Mouse (Mus musculus) MEL (cell line): ENCODE results near the gene Htra2. TPM values are rescaled to one million over a fixed set of nuclear protein-coding genes. Genes with fewer than 3 reads are reported as not detected.

Experiments
- DNase-seq: peaks from one replicate; pipeline ENCODE4 v3.0.0; 2011; ENCODE audit warnings: low read depth, low spot score
- H3K27ac ChIP-seq: 2 replicates; pipeline ENCODE4 v1.5.1; 2012; ENCODE audit warnings: low read depth, mild to moderate bottlenecking, control low read depth, low read length, moderate library complexity; ENCODE audit not compliant: control insufficient read depth
- H3K27me3 ChIP-seq, 2 experiments: fragments of 150-350 bp in 1 of 2; sonication (generic) in 1 of 2; 2 replicates each; pipeline ENCODE4 v1.6.1; 2012; ENCODE audit warnings: low read length in 2 of 2, mild to moderate bottlenecking in 2 of 2, improper control_type of control experiment in 1 of 2, moderate library complexity in 1 of 2; ENCODE audit not compliant: insufficient read depth in 2 of 2, control insufficient read depth in 1 of 2
- H3K36me3 ChIP-seq, 2 experiments: 2 replicates each; pipeline ENCODE4 v1.6.1; 2012 to 2014; ENCODE audit warnings: low read length in 2 of 2, improper control_type of control experiment in 1 of 2, inconsistent platforms in 1 of 2, mild to moderate bottlenecking in 1 of 2; ENCODE audit not compliant: insufficient read depth in 2 of 2, control insufficient read depth in 1 of 2
- H3K4me1 ChIP-seq, 2 experiments: fragments of 150-350 bp in 1 of 2; sonication (generic) in 1 of 2; 2 replicates each; pipeline ENCODE4 v1.6.1; 2012; ENCODE audit warnings: low read length in 2 of 2, improper control_type of control experiment in 1 of 2, mild to moderate bottlenecking in 1 of 2; ENCODE audit not compliant: insufficient read depth in 2 of 2, control insufficient read depth in 1 of 2
- H3K4me3 ChIP-seq, 2 experiments: fragments of 150-350 bp in 1 of 2; sonication (generic) in 1 of 2; 2 replicates each; pipeline ENCODE4 v1.5.1; 2012; ENCODE audit warnings: low read depth in 2 of 2, low read length in 2 of 2, mild to moderate bottlenecking in 2 of 2, moderate library complexity in 2 of 2, control low read depth in 1 of 2, improper control_type of control experiment in 1 of 2; ENCODE audit not compliant: control insufficient read depth in 1 of 2, insufficient read depth in 1 of 2
- H3K79me2 ChIP-seq: 2 replicates; pipeline ENCODE4 v1.6.1; 2012; ENCODE audit warnings: mild to moderate bottlenecking, low read length, moderate library complexity; ENCODE audit not compliant: control insufficient read depth, poor library complexity, insufficient read depth
- H3K9ac ChIP-seq: 2 replicates; pipeline ENCODE4 v1.6.1; 2012; ENCODE audit warnings: low read depth, mild to moderate bottlenecking, control low read depth, low read length, moderate library complexity; ENCODE audit not compliant: control insufficient read depth, poor library complexity, severe bottlenecking
- H3K9me3 ChIP-seq: fragments of 150-350 bp; sonication (generic); replicated peaks from 2 replicates; pipeline ENCODE4 v1.6.1; 2012; ENCODE audit warnings: mild to moderate bottlenecking, low read length, improper control_type of control experiment, moderate library complexity; ENCODE audit not compliant: insufficient read depth
- BHLHE40 ChIP-seq: IDR thresholded peaks from 2 replicates; pipeline ENCODE4 v1.6.1; 2012; ENCODE audit warnings: low read depth, mild to moderate bottlenecking, inconsistent platforms, low read length, improper control_type of control experiment, borderline replicate concordance
- CHD1 ChIP-seq: IDR thresholded peaks from 2 replicates; pipeline ENCODE4 v1.6.1; 2012; ENCODE audit warnings: low read depth, mild to moderate bottlenecking, inconsistent platforms, low read length, improper control_type of control experiment
- CHD2 ChIP-seq: IDR thresholded peaks from 2 replicates; pipeline ENCODE4 v1.6.1; 2011; ENCODE audit warnings: low read length, improper control_type of control experiment
- CTCF ChIP-seq, 3 experiments: IDR thresholded peaks in 2 of 3; conservative IDR thresholded peaks in 1 of 3; 2 replicates each; pipeline ENCODE4 v1.5.1; 2011 to 2012; ENCODE audit warnings: low read length in 3 of 3, low read depth in 2 of 3, mild to moderate bottlenecking in 2 of 3, improper control_type of control experiment in 1 of 3, inconsistent platforms in 1 of 3, mixed read lengths in 1 of 3, moderate library complexity in 1 of 3; ENCODE audit not compliant: control insufficient read depth in 1 of 3, insufficient read depth in 1 of 3, poor library complexity in 1 of 3, severe bottlenecking in 1 of 3
- E2F4 ChIP-seq: IDR thresholded peaks from 2 replicates; pipeline ENCODE4 v1.6.1; 2011; ENCODE audit warnings: low read depth, low read length, improper control_type of control experiment, borderline replicate concordance
- ELF1 ChIP-seq: IDR thresholded peaks from 2 replicates; pipeline ENCODE4 v1.6.1; 2014; ENCODE audit warnings: low read depth, mild to moderate bottlenecking, inconsistent platforms, low read length, improper control_type of control experiment, moderate library complexity
- EP300 ChIP-seq, 2 experiments: IDR thresholded peaks; 2 replicates each; pipeline ENCODE4 v1.6.1; 2011; ENCODE audit warnings: improper control_type of control experiment in 2 of 2, low read length in 2 of 2, low read depth in 1 of 2, mild to moderate bottlenecking in 1 of 2
- ETS1 ChIP-seq: IDR thresholded peaks from 2 replicates; pipeline ENCODE4 v1.6.1; 2012; ENCODE audit warnings: low read depth, mild to moderate bottlenecking, inconsistent platforms, low read length, improper control_type of control experiment, moderate library complexity
- GATA1 ChIP-seq: IDR thresholded peaks from 2 replicates; pipeline ENCODE4 v1.6.1; 2011; ENCODE audit warnings: low read depth, low read length, improper control_type of control experiment
- HCFC1 ChIP-seq: IDR thresholded peaks from 2 replicates; pipeline ENCODE4 v1.6.1; 2012; ENCODE audit warnings: low read depth, mild to moderate bottlenecking, inconsistent platforms, low read length, improper control_type of control experiment, moderate library complexity
- JUND ChIP-seq: IDR thresholded peaks from 2 replicates; pipeline ENCODE4 v1.6.1; 2011; ENCODE audit warnings: low read depth, mild to moderate bottlenecking, improper control_type of control experiment, low read length
- MAFK ChIP-seq: IDR thresholded peaks from 2 replicates; pipeline ENCODE4 v1.6.1; 2011; ENCODE audit warnings: low read depth, mild to moderate bottlenecking, low read length, improper control_type of control experiment, borderline replicate concordance
- MAX ChIP-seq: IDR thresholded peaks from 2 replicates; pipeline ENCODE4 v1.6.1; 2011; ENCODE audit warnings: low read length, improper control_type of control experiment
- MAZ ChIP-seq: IDR thresholded peaks from 2 replicates; pipeline ENCODE4 v1.6.1; 2012; ENCODE audit warnings: low read depth, mild to moderate bottlenecking, inconsistent platforms, low read length, improper control_type of control experiment
- MEF2A ChIP-seq: IDR thresholded peaks from 2 replicates; pipeline ENCODE4 v1.6.1; 2014; ENCODE audit warnings: low read depth, mild to moderate bottlenecking, inconsistent platforms, low read length, improper control_type of control experiment; ENCODE audit not compliant: poor library complexity, insufficient replicate concordance, severe bottlenecking; ENCODE audit errors: extremely low read depth
- MXI1 ChIP-seq: IDR thresholded peaks from 2 replicates; pipeline ENCODE4 v1.6.1; 2011; ENCODE audit warnings: mild to moderate bottlenecking, low read depth, low read length, improper control_type of control experiment
- MYC ChIP-seq: IDR thresholded peaks from 2 replicates; pipeline ENCODE4 v1.6.1; 2011; ENCODE audit warnings: low read depth, mild to moderate bottlenecking, low read length, improper control_type of control experiment, moderate library complexity
- NELFE ChIP-seq: IDR thresholded peaks from 2 replicates; pipeline ENCODE4 v1.6.1; 2011; ENCODE audit warnings: low read depth, low read length, improper control_type of control experiment
- POLR2A ChIP-seq, 2 experiments: IDR thresholded peaks; 2 replicates each; pipeline ENCODE4 v1.6.1; 2011 to 2012; ENCODE audit warnings: low read length in 2 of 2, mild to moderate bottlenecking in 2 of 2, control low read depth in 1 of 2, improper control_type of control experiment in 1 of 2, low read depth in 1 of 2, moderate library complexity in 1 of 2; ENCODE audit not compliant: control insufficient read depth in 1 of 2, insufficient read depth in 1 of 2, poor library complexity in 1 of 2
- POLR2AphosphoS2 ChIP-seq: IDR thresholded peaks from 2 replicates; pipeline ENCODE4 v1.6.1; 2011; ENCODE audit warnings: low read length, improper control_type of control experiment
- POLR2AphosphoS5 ChIP-seq: IDR thresholded peaks from 2 replicates; pipeline ENCODE4 v1.6.1; 2012; ENCODE audit warnings: low read depth, borderline replicate concordance, mild to moderate bottlenecking, inconsistent platforms, low read length, moderate library complexity, mixed read lengths
- RAD21 ChIP-seq: IDR thresholded peaks from 2 replicates; pipeline ENCODE4 v1.6.1; 2011; ENCODE audit warnings: mild to moderate bottlenecking, low read depth, low read length, improper control_type of control experiment
- RCOR1 ChIP-seq: IDR thresholded peaks from 2 replicates; pipeline ENCODE4 v1.6.1; 2012; ENCODE audit warnings: low read depth, mild to moderate bottlenecking, inconsistent platforms, low read length, improper control_type of control experiment
- SMC3 ChIP-seq: IDR thresholded peaks from 2 replicates; pipeline ENCODE4 v1.6.1; 2011; ENCODE audit warnings: low read depth, low read length, improper control_type of control experiment
- TAL1 ChIP-seq: IDR thresholded peaks from 2 replicates; pipeline ENCODE4 v1.6.1; 2012; ENCODE audit warnings: mild to moderate bottlenecking, inconsistent platforms, low read length, moderate library complexity, mixed read lengths
- TBP ChIP-seq: IDR thresholded peaks from 2 replicates; pipeline ENCODE4 v1.8.0; 2011; ENCODE audit warnings: low read depth, low read length, improper control_type of control experiment
- UBTF ChIP-seq: IDR thresholded peaks from 2 replicates; pipeline ENCODE4 v1.6.1; 2012; ENCODE audit warnings: low read depth, mild to moderate bottlenecking, inconsistent platforms, low read length, improper control_type of control experiment, moderate library complexity, borderline replicate concordance; ENCODE audit not compliant: insufficient read depth
- USF2 ChIP-seq, 2 experiments: IDR thresholded peaks; 2 replicates each; pipeline ENCODE4 v1.6.1; 2011 to 2012; ENCODE audit warnings: improper control_type of control experiment in 2 of 2, low read length in 2 of 2, borderline replicate concordance in 1 of 2, inconsistent platforms in 1 of 2, low read depth in 1 of 2, mild to moderate bottlenecking in 1 of 2; ENCODE audit not compliant: insufficient read depth in 1 of 2
- ZC3H11A ChIP-seq: IDR thresholded peaks from 2 replicates; pipeline ENCODE4 v1.6.1; 2012; ENCODE audit warnings: low read depth, mild to moderate bottlenecking, inconsistent platforms, low read length, improper control_type of control experiment
- ZKSCAN1 ChIP-seq: IDR thresholded peaks from 2 replicates; pipeline ENCODE4 v1.6.1; 2012; ENCODE audit warnings: low read depth, mild to moderate bottlenecking, inconsistent platforms, low read length, improper control_type of control experiment, moderate library complexity
- ZMIZ1 ChIP-seq: IDR thresholded peaks from 2 replicates; pipeline ENCODE4 v1.6.1; 2012; ENCODE audit warnings: low read depth, mild to moderate bottlenecking, inconsistent platforms, low read length, improper control_type of control experiment, moderate library complexity
- ZNF384 ChIP-seq: IDR thresholded peaks from 2 replicates; pipeline ENCODE4 v1.6.1; 2012; ENCODE audit warnings: low read depth, mild to moderate bottlenecking, inconsistent platforms, low read length, improper control_type of control experiment
- polyA plus RNA-seq, 2 experiments: library from polyadenylated mRNA; stranded (reverse) in 1 of 2; unstranded in 1 of 2; fragments of >175 nt in 1 of 2; fragments of >200 nt in 1 of 2; gene quantifications; 2 replicates each; pipeline versions ENCODE4 v1.2.1 to v1.2.4; 2012; ENCODE audit warnings: low replicate concordance in 2 of 2, low read depth in 1 of 2; ENCODE audit not compliant: insufficient read length in 2 of 2, insufficient read depth in 1 of 2, missing spikeins in 1 of 2
- total RNA-seq: library from RNA; depleted of rRNA; stranded (reverse); fragments of 300-350 nt; gene quantifications from 2 replicates; pipeline ENCODE4 v1.2.3, GENCODE M21; 2012

Gene Htra2
- total and polyA plus RNA-seq, 3 experiments = 107 to 133 TPM; not detected in 1

GRCm38 (mm10) chr6:83014482-83015466 is 40.3 kb downstream of the Htra2 start (continued):
- no peak for TF ChIP-seq CTCF (IDR thresholded peaks at IDR 0.05 in 2 of 3, conservative IDR thresholded peaks at IDR 0.05 in 1 of 3; ENCODE audit: control insufficient read depth in 1 of 3, insufficient read depth in 1 of 3, low read depth in 2 of 3, low read length in 3 of 3, poor library complexity in 1 of 3, severe bottlenecking in 1 of 3)
- peak; percentile 62 for TF ChIP-seq NELFE
- TF ChIP-seq ETS1 = peak; percentile 68
- peak; percentile 73; the same call in 1 of the 2 replicates for TF ChIP-seq BHLHE40
- TF ChIP-seq MEF2A = no peak
- TF ChIP-seq ZMIZ1 = 0 out of 2 replicates have a peak, but pooled peaks have one; percentile 47
- TF ChIP-seq CHD1 = no peak
- peak; percentile 80 for TF ChIP-seq ZNF384
- no peak for TF ChIP-seq HCFC1
- TF ChIP-seq GATA1 = peak; percentile 68
- 0 out of 2 replicates have a peak, but pooled peaks have one; percentile 32 for TF ChIP-seq MYC
- TF ChIP-seq TAL1 = peak; percentile 82
- no peak for TF ChIP-seq POLR2AphosphoS5
- TF ChIP-seq MAZ = no peak
- 0 out of 2 replicates have a peak, but pooled peaks have one; percentile 2 for TF ChIP-seq ELF1
- no peak for TF ChIP-seq SMC3
- peak; percentile 89 to 93 for TF ChIP-seq EP300 (IDR thresholded peaks at IDR 0.05; ENCODE audit: low read depth in 1 of 2, low read length in 2 of 2)

DNA sequence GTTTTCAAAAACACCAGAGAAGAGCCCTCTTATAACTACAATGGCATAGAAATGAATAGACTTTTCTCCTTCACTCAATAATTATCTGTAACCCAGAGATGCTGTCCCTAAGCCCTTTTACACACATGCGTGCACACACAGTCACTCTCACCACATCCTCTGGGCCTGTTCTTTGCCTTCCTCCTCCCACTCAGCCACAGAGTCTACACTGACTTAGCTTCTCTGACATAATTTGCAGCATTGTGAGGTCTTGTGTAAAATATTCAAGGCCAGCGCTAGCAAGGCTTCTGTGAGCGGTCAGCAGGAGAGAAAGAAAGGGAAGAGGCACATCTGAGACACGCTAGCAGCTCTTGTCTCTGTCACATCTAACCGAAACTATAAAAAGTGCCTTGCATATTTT is 41.6 kb downstream of the Htra2 start:
- H3K4me3 ChIP-seq = peak overlapping the region; percentile 3 to 6; a peak in 2 of 4 replicates
- DNase-seq = peak; percentile 72
- no peaks in the 10 kb centered on the region for H3K27me3 ChIP-seq
- H3K27ac ChIP-seq = peak overlapping the region; percentile 99
- peaks cover 3% of the 10 kb centered on the region for H3K79me2 ChIP-seq
- no peaks in the 10 kb centered on the region for H3K9me3 ChIP-seq
- peaks cover 42 to 54% of the 10 kb centered on the region in 2 experiments for H3K4me1 ChIP-seq
- H3K36me3 ChIP-seq = peaks cover 0 to 55% of the 10 kb centered on the region in 2 experiments; a peak in 2 of 4 replicates
- peak overlapping the region; percentile 73 for H3K9ac ChIP-seq
- peak; percentile 16; the same call in 1 of the 2 replicates for TF ChIP-seq TBP
- TF ChIP-seq ZNF384 = no peak
- TF ChIP-seq POLR2AphosphoS2 = no peak
- TF ChIP-seq MYC = no peak
- no peak for TF ChIP-seq ZKSCAN1
- peak; percentile 44 for TF ChIP-seq NELFE
- TF ChIP-seq MAX = 0 out of 2 replicates have a peak, but pooled peaks have one; percentile 13
- no peak for TF ChIP-seq ZC3H11A
- TF ChIP-seq ZMIZ1 = no peak
- TF ChIP-seq USF2 (IDR thresholded peaks at IDR 0.05; ENCODE audit: borderline replicate concordance in 1 of 2, insufficient read depth in 1 of 2, low read depth in 1 of 2, low read length in 2 of 2) = no peak
- no peak for TF ChIP-seq MAZ
- TF ChIP-seq CHD2 = no peak
- TF ChIP-seq HCFC1 = no peak
- TF ChIP-seq ELF1 = no peak
- no peak for TF ChIP-seq E2F4
- TF ChIP-seq UBTF = no peak
- TF ChIP-seq MAFK = no peak
- no peak for TF ChIP-seq RCOR1
- TF ChIP-seq JUND = no peak
- 0 out of 2 replicates have a peak, but pooled peaks have one; percentile 32 for TF ChIP-seq ETS1
- TF ChIP-seq MXI1 = peak; percentile 25
- TF ChIP-seq RAD21 = no peak
- peak in 1 of 2 experiments; percentile 49; a peak in 1 of 4 replicates for TF ChIP-seq POLR2A (IDR thresholded peaks at IDR 0.05; ENCODE audit: control insufficient read depth in 1 of 2, insufficient read depth in 1 of 2, low read depth in 1 of 2, low read length in 2 of 2, poor library complexity in 1 of 2)
- no peak for TF ChIP-seq GATA1
